Mouse (Mus musculus): Measurements from ENCODE around the gene Klhl15.
A peak's percentile ranks its signal among the peaks of the same experiment; 100 is the strongest.
"Not testable (repeated sequence)": the region's sequence is repeated elsewhere in the genome, so short reads cannot be mapped to it uniquely, and the experiment has no call there.

Gene Klhl15

DNA sequence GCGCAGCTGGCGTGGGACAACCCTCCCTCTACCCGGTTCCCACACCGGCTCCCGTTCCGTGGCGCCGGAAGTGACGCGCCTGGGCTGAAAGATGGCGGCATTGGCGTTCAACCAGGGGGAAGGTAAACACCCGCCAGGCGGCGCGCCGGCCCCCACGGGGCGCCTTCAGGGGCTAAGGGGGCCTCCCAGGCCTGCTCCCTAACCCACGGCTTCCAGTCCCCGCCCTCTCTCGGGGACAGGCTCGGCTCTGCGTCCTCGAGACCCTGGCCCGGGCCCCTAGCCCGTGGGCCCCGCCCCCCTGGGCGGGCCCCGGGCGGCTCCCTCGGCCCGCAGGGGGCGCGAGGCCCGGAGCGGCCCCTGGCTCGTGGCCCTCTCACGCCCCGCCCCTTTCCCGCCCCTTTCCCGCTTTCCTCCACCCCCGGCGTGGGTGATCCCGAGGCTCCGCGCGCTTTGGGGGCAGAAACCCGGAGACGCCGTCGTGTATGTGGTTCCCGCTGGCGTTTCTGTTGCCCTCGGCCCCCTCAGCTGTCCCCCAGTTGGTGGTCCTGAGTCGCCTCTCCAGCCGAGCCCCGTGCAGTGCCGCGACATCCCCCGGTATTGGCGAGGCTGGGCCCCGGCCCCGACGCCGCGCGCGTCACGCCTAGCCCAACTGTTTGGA, at the start of gene Klhl15:
Klhl15 (plus strand) TSS at position 68 of the 658 bp plus-strand sequence.
- peak; percentile 84 for DNase-seq (ENCODE audit: low spot score)

GRCm38 (mm10) chrX:94185156-94185555, 49.2 kb upstream of the Klhl15 start:
- DNase-seq (ENCODE audit: low spot score): no peak

- not testable (repeated sequence) for DNase-seq (ENCODE audit: low spot score)
Measured at GRCm38 (mm10) chrX:94193901-94194300, 40.5 kb upstream of the Klhl15 start.

DNA sequence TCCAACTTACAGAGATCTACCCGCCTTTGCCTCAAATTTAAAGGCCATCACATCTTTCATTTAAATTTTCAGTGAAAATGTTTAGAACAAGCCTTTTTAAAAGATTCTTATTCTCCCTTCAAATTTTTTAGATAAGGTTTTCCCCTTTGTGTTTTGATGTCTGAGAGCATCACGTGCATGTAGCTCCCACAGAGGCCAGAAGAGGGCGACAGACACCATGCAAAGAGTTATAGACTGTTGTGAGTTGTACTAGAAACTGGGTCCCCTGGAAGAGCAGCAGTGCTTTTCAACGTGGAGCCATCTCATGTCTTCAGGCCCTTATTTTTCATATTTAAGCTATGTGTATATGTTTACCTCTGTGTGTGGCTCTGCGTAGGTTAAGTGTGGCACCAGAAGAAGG, 36.6 kb upstream of the Klhl15 start:
- peak; percentile 48 for DNase-seq (ENCODE audit: low spot score)

- DNase-seq (ENCODE audit: low spot score): no peak
Measured at GRCm38 (mm10) chrX:94212264-94212596, 22.2 kb upstream of the Klhl15 start.

- DNase-seq (ENCODE audit: low spot score): peak; percentile 87
Measured at GRCm38 (mm10) chrX:94212597-94213321, 21.6 kb upstream of the Klhl15 start, which contains the start of gene Eif2s3x. TSS of gene Eif2s3x (minus strand) at chrX:94212862.

DNA sequence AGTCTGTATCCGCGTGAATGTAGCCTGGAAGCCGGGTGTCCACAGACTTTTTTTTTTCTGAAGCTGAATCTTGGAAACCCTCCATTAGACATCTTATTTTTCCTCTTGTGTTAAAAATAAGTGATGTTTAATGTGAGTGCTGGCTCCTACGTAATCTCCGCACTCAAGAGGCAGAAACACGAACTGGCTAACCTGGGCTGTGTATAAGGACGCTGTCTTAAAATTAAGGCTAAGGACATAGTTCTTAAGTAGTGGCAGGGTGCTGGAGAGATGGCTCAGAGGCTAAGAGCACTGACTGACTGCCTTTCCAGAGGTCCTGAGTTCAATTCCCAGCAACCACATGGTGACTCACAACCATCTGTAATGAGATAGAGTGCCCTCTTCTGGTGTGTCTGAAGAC, 21.0 kb upstream of the Klhl15 start:
- no peak for DNase-seq (ENCODE audit: low spot score)

DNA sequence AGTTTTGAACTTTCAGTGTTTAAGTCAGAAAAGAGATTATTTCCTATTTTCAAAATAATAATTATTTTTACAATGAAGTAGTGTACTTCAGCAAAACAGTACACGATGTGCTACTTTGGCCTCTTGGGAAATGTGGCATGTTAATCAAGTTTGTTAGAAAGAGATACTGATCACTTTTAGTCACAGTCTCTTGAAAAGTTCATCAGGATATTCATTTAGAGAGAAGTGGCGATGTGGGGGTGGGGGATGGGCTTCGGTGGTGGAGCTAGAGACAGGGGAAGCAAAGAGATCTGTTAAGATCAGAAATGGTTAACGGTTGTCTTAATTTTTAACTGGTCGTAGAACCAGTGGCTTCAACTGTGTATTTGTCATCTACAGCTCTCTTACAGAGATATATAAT, 967 bp upstream of the Klhl15 start:
- DNase-seq (ENCODE audit: low spot score): no peak

- DNase-seq (ENCODE audit: low spot score): no peak
Measured at GRCm38 (mm10) chrX:94233936-94234531, 365 bp upstream of the Klhl15 start.

GRCm38 (mm10) chrX:94235190-94235555, 774 bp downstream of the Klhl15 start:
- DNase-seq (ENCODE audit: low spot score): peak; percentile 21

DNA sequence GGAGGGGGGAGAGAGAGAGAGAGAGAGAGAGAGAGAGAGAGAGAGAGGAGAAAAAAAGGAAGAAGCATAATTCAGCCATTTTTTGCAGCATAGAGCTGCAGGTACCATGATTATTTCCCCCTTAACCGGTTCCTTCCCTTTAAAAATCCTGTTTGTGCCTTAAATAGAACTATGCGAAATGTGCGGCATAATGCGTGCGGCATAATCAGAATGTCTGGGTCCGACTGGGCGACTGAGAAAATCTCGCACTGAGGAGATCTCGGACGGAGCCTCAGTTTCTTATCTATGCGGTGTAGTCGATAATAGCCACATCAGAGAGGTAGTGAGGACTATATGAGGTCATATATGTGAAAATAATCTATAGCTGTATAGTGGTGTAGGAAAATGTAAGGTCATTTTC, 1.2 kb downstream of the Klhl15 start:
- DNase-seq (ENCODE audit: low spot score): no peak

GRCm38 (mm10) chrX:94288923-94289322, 54.5 kb downstream of the Klhl15 start:
- no peak for DNase-seq (ENCODE audit: low spot score)

- no peak for DNase-seq (ENCODE audit: low spot score)
Measured at GRCm38 (mm10) chrX:94302928-94303327, 68.5 kb downstream of the Klhl15 start.

GRCm38 (mm10) chrX:94321036-94321902, 86.9 kb downstream of the Klhl15 start:
- no peak for DNase-seq (ENCODE audit: low spot score)

All from ovary, postnatal 36 days (tissue).